Mouse (Mus musculus) layer of hippocampus, adult 2 months (tissue): ENCODE data around the gene Pcnp. TPM values are rescaled to one million over a fixed set of nuclear protein-coding genes. Genes with fewer than 3 reads are reported as not detected.

Source experiments
- DNase-seq, 2 experiments: peaks; one replicate each; pipeline ENCODE4 v3.0.0; 2022; ENCODE audit warnings: low spot score in 2 of 2
- H3K27ac ChIP-seq: fragments of 200-600 bp; 2 replicates; pipeline ENCODE4 v1.8.1; 2022
- H3K4me3 ChIP-seq: fragments of 200-600 bp; 2 replicates; pipeline ENCODE4 v1.8.1; 2022; ENCODE audit warnings: mild to moderate bottlenecking
- CTCF ChIP-seq: fragments of 200-600 bp; conservative IDR thresholded peaks from 2 replicates; pipeline ENCODE4 v1.8.1; 2022; ENCODE audit warnings: antibody characterized with exemption, mild to moderate bottlenecking, moderate library complexity
- total RNA-seq, 2 experiments: library from RNA; stranded (reverse); gene quantifications; 2 replicates each; pipeline ENCODE4 v1.2.3; 2021

The Pcnp gene
- total RNA-seq, 2 experiments from 2014 or later, result 145 to 161 TPM

DNA sequence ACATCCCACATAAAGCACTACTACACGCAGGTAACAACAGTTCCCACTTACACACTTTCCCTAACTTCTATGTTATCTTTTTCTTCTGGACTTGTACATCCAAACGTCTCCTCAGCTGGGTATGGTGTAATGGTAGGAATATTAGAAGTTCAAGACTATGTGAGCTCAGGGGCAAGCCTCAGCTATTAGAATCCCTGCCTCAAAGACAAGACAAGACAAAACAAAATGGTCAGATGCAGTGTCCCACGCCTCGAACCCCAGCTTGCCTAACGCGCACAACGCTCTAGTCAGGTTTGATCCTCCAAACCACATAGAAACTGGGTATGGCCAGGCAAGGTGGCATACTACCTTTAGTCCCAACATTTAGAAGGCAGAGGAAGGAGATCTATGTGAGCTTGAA lies 9.9 kb downstream of the Pcnp start:
- DNase-seq, result no peak
- no peak overlapping the region for H3K4me3 ChIP-seq
- no peak for TF ChIP-seq CTCF
- no peak overlapping the region for H3K27ac ChIP-seq

DNA sequence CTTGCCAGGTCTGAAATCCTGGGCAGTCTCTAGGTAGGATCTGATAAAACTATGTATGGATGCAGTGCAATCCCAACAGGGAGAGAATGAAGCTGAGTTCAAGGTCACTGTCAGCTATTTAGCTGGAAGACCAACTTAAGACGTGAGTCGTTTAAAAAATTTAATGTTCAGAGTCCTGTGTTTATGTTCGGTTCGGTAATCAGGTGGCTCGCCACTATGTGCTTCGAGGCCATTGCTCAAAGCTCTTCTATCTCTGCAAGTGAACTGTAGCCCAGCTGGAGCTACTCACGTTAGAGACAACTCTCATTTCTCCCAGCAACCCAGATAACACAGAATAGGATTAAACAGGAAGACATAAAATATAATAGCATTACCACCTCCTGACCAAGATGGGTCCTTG lies 15.5 kb downstream of the Pcnp start:
- DNase-seq, result no peak
- TF ChIP-seq CTCF, result no peak
- no peak overlapping the region for H3K27ac ChIP-seq
- H3K4me3 ChIP-seq, result no peak overlapping the region

DNA sequence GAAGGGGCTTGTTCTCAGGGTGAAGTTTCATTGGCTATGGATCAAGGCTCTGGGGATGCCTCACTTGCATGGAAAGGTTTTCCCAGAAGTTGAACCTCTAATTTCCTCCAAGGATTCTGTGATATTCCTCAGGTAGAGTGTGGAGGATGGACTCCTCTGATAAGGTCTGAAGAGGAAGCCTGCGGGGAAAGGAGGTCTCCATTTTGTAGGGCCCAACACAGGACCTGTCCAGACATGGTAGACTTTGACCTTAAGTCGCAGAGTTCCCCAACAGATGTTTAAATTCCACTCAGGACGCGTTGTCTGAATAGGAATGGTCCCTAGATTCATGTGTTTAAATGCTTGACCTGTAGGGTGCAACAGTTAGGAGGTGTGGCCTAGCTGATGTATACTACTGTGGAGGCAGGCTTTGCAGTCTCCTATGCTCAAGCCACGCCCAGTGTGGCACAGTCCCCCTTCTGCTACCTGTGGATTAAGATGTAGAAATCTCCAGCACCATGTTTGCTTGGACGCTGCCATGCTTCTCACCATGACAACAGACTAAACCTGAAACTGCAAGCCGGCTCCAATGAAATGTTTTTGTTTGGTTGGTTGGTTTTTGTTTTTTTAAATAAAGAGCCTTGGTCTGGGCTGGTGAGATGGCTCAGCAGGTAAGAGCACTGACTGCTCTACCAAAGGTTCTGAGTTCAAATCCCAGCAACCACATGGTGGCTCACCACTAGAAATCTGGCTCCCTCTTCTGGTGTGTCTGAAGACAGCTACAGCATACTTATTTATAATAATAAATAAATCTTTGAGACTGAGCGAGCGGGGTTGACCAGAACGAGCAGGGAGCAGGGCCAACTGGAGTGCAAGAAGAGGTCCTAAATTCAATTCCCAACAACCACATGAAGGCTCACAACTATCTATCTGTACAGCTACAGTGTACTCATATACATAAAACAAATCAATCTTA lies 16.5 kb downstream of the Pcnp start:
- Histone ChIP-seq H3K4me3 (no peak overlapping the region), H3K27ac (no peak overlapping the region)
- no peak for DNase-seq
- peak; percentile 54 for TF ChIP-seq CTCF

- no peak overlapping the region for H3K4me3 ChIP-seq
- no peak for TF ChIP-seq CTCF
- no peak for DNase-seq
- no peak overlapping the region for H3K27ac ChIP-seq
Observed at GRCm38 (mm10) chr16:56008862-56009261, 20.7 kb downstream of the Pcnp start.

- peak overlapping the region; percentile 46; the same call in 1 of the 2 replicates for H3K27ac ChIP-seq
- DNase-seq, result no peak
- H3K4me3 ChIP-seq, result no peak overlapping the region
- no peak for TF ChIP-seq CTCF
Observed at GRCm38 (mm10) chr16:56006798-56007197, 22.7 kb downstream of the Pcnp start.

DNA sequence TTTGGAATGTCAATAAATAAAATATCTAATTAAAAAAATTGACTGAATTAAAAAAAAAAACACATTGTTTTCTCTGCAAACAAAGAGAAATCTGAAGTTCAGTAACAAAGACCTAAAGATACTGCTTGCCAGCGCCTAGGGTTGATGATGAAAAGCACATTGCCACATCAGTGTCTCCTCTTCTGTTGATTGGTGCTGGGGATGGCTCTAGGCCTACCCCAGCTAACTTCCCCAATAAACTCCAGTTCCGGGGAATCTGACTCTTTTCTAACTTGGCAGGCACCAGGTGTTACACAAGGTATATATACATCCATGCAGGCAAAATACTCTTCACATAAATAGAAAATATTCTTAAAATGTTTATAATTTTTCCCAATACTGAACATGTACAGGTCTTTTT lies 35.3 kb downstream of the Pcnp start:
- DNase-seq, result no peak
- no peak overlapping the region for H3K4me3 ChIP-seq
- TF ChIP-seq CTCF, result no peak
- H3K27ac ChIP-seq, result peak overlapping the region; percentile 71

GRCm38 (mm10) chr16:55990311-55990710 lies 39.2 kb downstream of the Pcnp start:
- no peak overlapping the region for H3K27ac ChIP-seq
- DNase-seq, result no peak
- no peak overlapping the region for H3K4me3 ChIP-seq
- no peak for TF ChIP-seq CTCF

DNA sequence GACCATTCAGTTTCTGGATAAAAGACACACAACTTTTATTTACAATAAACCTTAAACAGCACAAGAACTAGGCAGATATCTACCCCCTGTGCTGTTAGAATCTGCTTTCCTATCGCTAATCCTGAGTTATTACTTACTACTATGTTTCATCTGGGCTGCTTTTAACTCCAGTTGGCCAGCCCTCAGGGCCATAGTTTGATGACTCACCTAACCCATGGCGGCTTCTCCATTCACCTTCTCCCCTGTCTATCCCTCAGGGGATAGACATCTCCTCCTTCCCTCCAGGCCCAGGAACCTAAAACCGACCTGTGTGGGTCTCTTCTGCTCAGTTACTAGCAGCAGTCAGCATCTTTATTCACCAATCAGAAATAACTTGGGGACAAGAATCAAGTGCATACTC lies 43.5 kb downstream of the Pcnp start:
- DNase-seq, result no peak
- no peak overlapping the region for H3K4me3 ChIP-seq
- no peak for TF ChIP-seq CTCF
- no peak overlapping the region for H3K27ac ChIP-seq

DNA sequence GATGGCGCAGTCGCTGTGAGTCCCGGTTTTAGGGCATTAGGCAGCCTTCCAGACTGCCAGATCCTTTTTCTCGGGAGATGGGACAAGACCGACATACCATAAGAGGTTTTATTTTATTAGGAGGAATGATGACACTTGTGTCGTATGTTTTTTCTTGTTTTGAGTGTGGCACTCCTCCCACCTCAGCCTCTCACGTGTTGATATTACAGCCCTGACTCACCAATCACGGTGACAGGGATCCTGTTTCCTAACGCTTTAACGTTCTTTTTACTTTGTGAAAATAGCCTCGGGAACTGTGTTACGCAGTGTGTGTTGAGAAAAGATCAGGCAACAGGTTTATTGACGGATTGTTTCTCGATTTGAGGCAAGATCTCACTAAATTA lies 54.6 kb downstream of the Pcnp start:
- peak overlapping the region; percentile 95 for H3K27ac ChIP-seq
- TF ChIP-seq CTCF, result no peak
- DNase-seq, result peak; percentile 23 to 29
- H3K4me3 ChIP-seq, result peak overlapping the region; percentile 77

DNA sequence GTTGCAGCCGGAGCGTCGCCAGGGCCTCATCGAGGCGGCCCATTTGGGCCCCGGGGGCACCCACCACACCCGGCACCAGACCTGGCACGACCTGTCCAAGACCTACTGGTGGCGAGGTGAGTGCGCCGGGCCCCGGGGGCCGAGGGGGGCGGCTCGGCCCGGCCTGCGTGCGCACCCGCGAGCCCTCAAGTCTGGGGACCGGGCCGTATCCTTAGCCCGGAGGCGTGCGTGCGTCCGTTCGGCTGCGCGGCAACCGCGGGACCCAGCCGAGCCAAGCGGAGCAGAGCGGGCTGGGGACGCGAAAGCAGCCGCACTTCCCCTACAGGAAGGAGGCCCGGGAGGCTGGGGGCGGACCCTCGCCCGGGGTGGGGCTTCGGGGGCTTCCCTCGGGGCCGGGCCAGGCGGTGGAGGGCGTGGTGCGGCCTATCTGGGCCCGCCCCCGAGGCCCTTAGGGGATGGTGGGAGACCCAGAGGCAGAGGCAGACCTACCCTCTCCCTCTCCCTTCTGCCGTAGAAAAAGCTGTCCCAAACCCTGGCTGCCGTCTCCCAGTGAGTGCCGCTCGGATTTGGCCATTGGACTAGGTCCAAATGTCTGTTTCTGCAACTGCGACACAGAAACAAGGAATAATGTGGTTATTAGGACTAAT lies 55.2 kb downstream of the Pcnp start:
- DNase-seq, result peak; percentile 89 to 90
- H3K4me3 ChIP-seq, result peak overlapping the region; percentile 77
- TF ChIP-seq CTCF, result no peak
- H3K27ac ChIP-seq, result peak overlapping the region; percentile 95

GRCm38 (mm10) chr16:55973431-55974255 lies 55.9 kb downstream of the Pcnp start, which contains the start of gene Zbtb11:
Zbtb11 (plus strand) TSS chr16:55973883.
- H3K27ac ChIP-seq, result peak within 1 kb of the TSS; percentile 95

DNA sequence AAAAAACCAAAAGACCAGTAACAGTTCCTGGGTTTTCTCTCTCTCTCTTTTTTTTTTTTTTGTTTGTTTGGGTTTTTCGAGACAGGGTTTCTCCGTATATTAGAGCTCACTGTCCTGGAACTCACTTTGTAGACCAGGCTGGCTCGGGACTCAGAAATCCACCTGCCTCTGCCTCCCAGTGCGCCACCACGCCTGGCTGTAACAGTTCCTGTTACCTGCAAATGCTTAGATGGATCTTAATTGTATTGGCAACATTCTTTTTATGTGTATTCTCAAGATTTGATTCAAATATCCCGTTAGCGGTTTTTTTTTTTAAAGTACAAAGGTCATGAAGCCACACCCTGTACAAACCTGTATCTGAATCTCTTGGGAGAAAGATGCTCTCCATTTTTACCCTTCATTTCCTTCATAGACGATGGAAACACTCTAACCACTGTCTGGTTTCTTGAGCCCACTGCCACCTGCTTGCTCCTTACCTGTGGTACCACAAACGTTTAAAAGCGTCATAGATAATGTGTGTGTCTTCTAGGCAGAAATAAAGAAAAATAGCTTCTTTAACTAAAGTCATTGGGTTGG lies 56.8 kb downstream of the Pcnp start:
- no peak for DNase-seq
- no peak for TF ChIP-seq CTCF
- Histone ChIP-seq H3K27ac (peak overlapping the region; percentile 95), H3K4me3 (peak overlapping the region; percentile 77)

More at GRCm38 (mm10) chr16:55973431-55974255, 55.9 kb downstream of the Pcnp start, which contains the start of gene Zbtb11:
- DNase-seq, result peak; percentile 99
- peak; percentile 49 for TF ChIP-seq CTCF
- peak within 1 kb of the TSS; percentile 77 for H3K4me3 ChIP-seq
